Mouse (Mus musculus) kidney, adult 2 months (tissue): ENCODE results near the gene Dusp11.
"Not testable (repeated sequence)": the region's sequence is repeated elsewhere in the genome, so short reads cannot be mapped to it uniquely, and the experiment has no call there.

Experiments used
- CTCF ChIP-seq: fragments of 200-500 bp; conservative IDR thresholded peaks from 2 replicates; pipeline ENCODE4 v1.5.1; 2011; ENCODE audit warnings: low read depth, mild to moderate bottlenecking, control low read depth, low read length, moderate library complexity, mixed read lengths; ENCODE audit not compliant: insufficient read depth, insufficient read length
- POLR2A ChIP-seq: fragments of 200-500 bp; IDR thresholded peaks from one replicate; pipeline ENCODE4 v1.6.1; 2011; ENCODE audit warnings: low read depth, low read length, control low read depth

GRCm38 (mm10) chr6:85966081-85966480 is 4.6 kb upstream of the Dusp11 start:
- TF ChIP-seq CTCF, POLR2A: not testable (repeated sequence)
